ENCODE assay signal across 8 mouse cellular contexts in genomic region chr15:98676940-98677728, GRCm38 (mm10). TPM values are rescaled to one million over a fixed set of nuclear protein-coding genes. Genes with fewer than 3 reads are reported as not detected.
DNase-seq lines count a peak whose midpoint lies in the region; ATAC-seq and TF ChIP-seq lines count a peak whose summit lies in the region.

Gene Rnd1, minus strand, starts transcription at chr15:98677461.

- peaks cover 2% of the 10 kb centered on the region; the same call in 1 of the 2 replicates for H3K27me3 ChIP-seq in ES-Bruce4 (ENCODE audit: control insufficient read depth, insufficient read depth, low read length, poor library complexity, severe bottlenecking)
- H3K27me3 ChIP-seq in forebrain, embryonic 11.5 days (ENCODE audit: control insufficient read depth, insufficient read depth, low read length): peaks cover 22% of the 10 kb centered on the region
- H3K27me3 ChIP-seq in heart, embryonic 16.5 days (ENCODE audit: control insufficient read depth, insufficient read depth, low read length): peaks cover 30% of the 10 kb centered on the region
- peaks cover 88% of the 10 kb centered on the region for H3K27me3 ChIP-seq in liver, embryonic 13.5 days
- H3K27me3 ChIP-seq in stomach, embryonic 14.5 days (ENCODE audit: control insufficient read depth, insufficient read depth, low read length): 0 out of 2 replicates have a peak, but pooled peaks cover 13% of the 10 kb centered on the region

- DNase-seq in c-Kit-positive CD71-positive TER-119-positive erythroid progenitor cells, embryonic 14.5 days (ENCODE audit: low spot score): peak; percentile 69
- DNase-seq in forebrain, embryonic 11.5 days (ENCODE audit: low spot score): peak; percentile 88
- DNase-seq in kidney, postnatal 25 days: peak; percentile 88 to 94
- peak; percentile 67 for DNase-seq in liver, embryonic 13.5 days
- peak; percentile 32 to 50 for DNase-seq in natural killer cell, adult 2 months (ENCODE audit: low spot score in 2 of 2)

- H3K9ac ChIP-seq in ES-Bruce4 (ENCODE audit: low read depth, poor library complexity, severe bottlenecking): 0 out of 2 replicates have a peak within 1 kb of the TSS, but pooled peaks have one; percentile 6
- H3K9ac ChIP-seq in forebrain, embryonic 11.5 days (ENCODE audit: low read length): peak within 1 kb of the TSS; percentile 49
- peak within 1 kb of the TSS; percentile 41 for H3K9ac ChIP-seq in heart, embryonic 16.5 days (ENCODE audit: low read length)
- peak within 1 kb of the TSS; percentile 30 for H3K9ac ChIP-seq in liver, embryonic 13.5 days
- no peak within 1 kb of the TSS for H3K9ac ChIP-seq in stomach, embryonic 14.5 days (replicated peaks; ENCODE audit: low read depth, low read length)

- H3K36me3 ChIP-seq in ES-Bruce4 (ENCODE audit: control insufficient read depth, insufficient read depth, low read length, poor library complexity, severe bottlenecking): no peaks in the 10 kb centered on the region
- H3K36me3 ChIP-seq in forebrain, embryonic 11.5 days (ENCODE audit: control insufficient read depth, insufficient read depth, low read length): no peaks in the 10 kb centered on the region
- no peaks in the 10 kb centered on the region for H3K36me3 ChIP-seq in heart, embryonic 16.5 days (ENCODE audit: control insufficient read depth, insufficient read depth)
- H3K36me3 ChIP-seq in liver, embryonic 13.5 days: no peaks in the 10 kb centered on the region
- H3K36me3 ChIP-seq in stomach, embryonic 14.5 days (ENCODE audit: control insufficient read depth, insufficient read depth, low read length): no peaks in the 10 kb centered on the region

- peak within 1 kb of the TSS; percentile 64 for H3K4me3 ChIP-seq in ES-Bruce4 (ENCODE audit: low read depth, low read length)
- H3K4me3 ChIP-seq in forebrain, embryonic 11.5 days (ENCODE audit: low read depth, low read length): peak within 1 kb of the TSS; percentile 42
- H3K4me3 ChIP-seq in heart, embryonic 16.5 days (ENCODE audit: low read length): peak within 1 kb of the TSS; percentile 58
- peak within 1 kb of the TSS; percentile 46 for H3K4me3 ChIP-seq in liver, embryonic 13.5 days (replicated peaks)
- H3K4me3 ChIP-seq in stomach, embryonic 14.5 days (ENCODE audit: low read depth, low read length): peak within 1 kb of the TSS; percentile 28

- no peak for TF ChIP-seq CTCF in ES-Bruce4 (IDR thresholded peaks at IDR 0.05; ENCODE audit: low read depth, low read length)

- peak; percentile 94 for ATAC-seq in forebrain, embryonic 11.5 days (replicated peaks; ENCODE audit: low FRiP score)
- ATAC-seq in heart, embryonic 16.5 days (replicated peaks; ENCODE audit: extremely low read depth, insufficient read depth, low FRiP score): peak; percentile 97
- ATAC-seq in liver, embryonic 13.5 days (ENCODE audit: low read depth): peak; percentile 93
- ATAC-seq in stomach, embryonic 14.5 days (ENCODE audit: insufficient number of reproducible peaks, insufficient read depth, low FRiP score, low read depth): peak; percentile 96

- H3K4me2 ChIP-seq in forebrain, embryonic 11.5 days (ENCODE audit: low read depth, low read length, severe bottlenecking): peak within 1 kb of the TSS; percentile 88
- H3K4me2 ChIP-seq in heart, embryonic 16.5 days (ENCODE audit: low read depth, low read length): peak within 1 kb of the TSS; percentile 93
- H3K4me2 ChIP-seq in liver, embryonic 13.5 days: peak within 1 kb of the TSS; percentile 66
- H3K4me2 ChIP-seq in stomach, embryonic 14.5 days (replicated peaks; ENCODE audit: low read depth, low read length): peak within 1 kb of the TSS; percentile 80

- TF ChIP-seq EP300 in ES-Bruce4 (IDR thresholded peaks at IDR 0.05; ENCODE audit: insufficient read depth, low read depth, low read length): 0 out of 2 replicates have a peak, but pooled peaks have one; percentile 8

- TF ChIP-seq POLR2A in ES-Bruce4 (IDR thresholded peaks at IDR 0.05; ENCODE audit: insufficient read depth, low read length): peak; percentile 81

- no peaks in the 10 kb centered on the region for H3K4me1 ChIP-seq in ES-Bruce4 (ENCODE audit: control insufficient read depth, insufficient read depth, low read length)
- peaks cover 25% of the 10 kb centered on the region for H3K4me1 ChIP-seq in forebrain, embryonic 11.5 days (replicated peaks; ENCODE audit: control insufficient read depth, insufficient read depth, low read length)
- H3K4me1 ChIP-seq in heart, embryonic 16.5 days (ENCODE audit: control insufficient read depth, insufficient read depth, low read length): peaks cover 24% of the 10 kb centered on the region
- peaks cover 21% of the 10 kb centered on the region for H3K4me1 ChIP-seq in liver, embryonic 13.5 days (replicated peaks)
- H3K4me1 ChIP-seq in stomach, embryonic 14.5 days (ENCODE audit: control insufficient read depth, insufficient read depth, low read length): peaks cover 9% of the 10 kb centered on the region; the same call in 1 of the 2 replicates

- no peak within 1 kb of the TSS for H3K27ac ChIP-seq in ES-Bruce4 (ENCODE audit: insufficient read depth, low read length)
- H3K27ac ChIP-seq in forebrain, embryonic 11.5 days (ENCODE audit: low read depth, low read length): no peak within 1 kb of the TSS
- H3K27ac ChIP-seq in heart, embryonic 16.5 days (ENCODE audit: low read length): no peak within 1 kb of the TSS
- no peak within 1 kb of the TSS for H3K27ac ChIP-seq in liver, embryonic 13.5 days
- H3K27ac ChIP-seq in stomach, embryonic 14.5 days (ENCODE audit: low read length): no peak within 1 kb of the TSS

- under 1% methylated on average over 37 of the region's 37 CpGs for WGBS in forebrain, embryonic 11.5 days
- WGBS in heart, embryonic 16.5 days: under 1% methylated on average over 37 of the region's 37 CpGs
- WGBS in liver, embryonic 13.5 days (ENCODE audit: insufficient replicate concordance): under 1% methylated on average over 37 of the region's 37 CpGs
- WGBS in stomach, embryonic 14.5 days: 1% methylated on average over 37 of the region's 37 CpGs

- no peaks in the 10 kb centered on the region for H3K9me3 ChIP-seq in ES-Bruce4 (replicated peaks; ENCODE audit: control insufficient read depth, insufficient read depth, low read length, poor library complexity, severe bottlenecking)
- H3K9me3 ChIP-seq in forebrain, embryonic 11.5 days (ENCODE audit: control insufficient read depth, low read length): no peaks in the 10 kb centered on the region
- H3K9me3 ChIP-seq in heart, embryonic 16.5 days (replicated peaks; ENCODE audit: control insufficient read depth, low read length): no peaks in the 10 kb centered on the region
- H3K9me3 ChIP-seq in liver, embryonic 13.5 days (replicated peaks): no peaks in the 10 kb centered on the region
- H3K9me3 ChIP-seq in stomach, embryonic 14.5 days (ENCODE audit: control insufficient read depth, low read depth, low read length): no peaks in the 10 kb centered on the region

RNA-seq across cellular contexts. Expression of gene Rnd1, which starts in this region (rescaled TPM):
- 3.4 and 3.7 TPM in 2 replicates for polyA plus RNA-seq in ES-Bruce4 (2011; ENCODE audit: insufficient read depth, insufficient read length, low read depth, missing spikeins)
- polyA plus RNA-seq in forebrain, embryonic 11.5 days (2014; fragmentation: Nextera tagmentation; extraction: Ambion mirVana): 1.9 and 2.8 TPM in 2 replicates
- polyA plus RNA-seq in heart, embryonic 16.5 days (2015; fragmentation: Nextera tagmentation; extraction: Ambion mirVana): 1.1 and 1.7 TPM in 2 replicates
- 0.35 and 0.37 TPM in 2 replicates for polyA plus RNA-seq in liver, embryonic 13.5 days (2015; fragmentation: Nextera tagmentation; extraction: Ambion mirVana)
- polyA plus RNA-seq in stomach, embryonic 14.5 days (2014; fragmentation: Nextera tagmentation; extraction: Ambion mirVana): 0.75 and 0.83 TPM in 2 replicates

Comparison
In these comparisons a context has a peak if more than half of its experiments do, and no peak if none do; other contexts are left out.
1. Peak in DNase-seq, ATAC-seq, H3K4me3 ChIP-seq, H3K9ac ChIP-seq and H3K4me2 ChIP-seq in liver, embryonic 13.5 days; RNA of the gene not detected or under 1 TPM.
2. Peak in ATAC-seq, H3K4me3 ChIP-seq and H3K4me2 ChIP-seq in stomach, embryonic 14.5 days; RNA of the gene not detected or under 1 TPM.
3. DNase-seq: peak in every context shown above with its lines; median percentile 91 in kidney, postnatal 25 days; 88 in forebrain, embryonic 11.5 days; 69 in c-Kit-positive CD71-positive TER-119-positive erythroid progenitor cells, embryonic 14.5 days; 67 in liver, embryonic 13.5 days; 41 in natural killer cell, adult 2 months.